In the genomic region with DNA sequence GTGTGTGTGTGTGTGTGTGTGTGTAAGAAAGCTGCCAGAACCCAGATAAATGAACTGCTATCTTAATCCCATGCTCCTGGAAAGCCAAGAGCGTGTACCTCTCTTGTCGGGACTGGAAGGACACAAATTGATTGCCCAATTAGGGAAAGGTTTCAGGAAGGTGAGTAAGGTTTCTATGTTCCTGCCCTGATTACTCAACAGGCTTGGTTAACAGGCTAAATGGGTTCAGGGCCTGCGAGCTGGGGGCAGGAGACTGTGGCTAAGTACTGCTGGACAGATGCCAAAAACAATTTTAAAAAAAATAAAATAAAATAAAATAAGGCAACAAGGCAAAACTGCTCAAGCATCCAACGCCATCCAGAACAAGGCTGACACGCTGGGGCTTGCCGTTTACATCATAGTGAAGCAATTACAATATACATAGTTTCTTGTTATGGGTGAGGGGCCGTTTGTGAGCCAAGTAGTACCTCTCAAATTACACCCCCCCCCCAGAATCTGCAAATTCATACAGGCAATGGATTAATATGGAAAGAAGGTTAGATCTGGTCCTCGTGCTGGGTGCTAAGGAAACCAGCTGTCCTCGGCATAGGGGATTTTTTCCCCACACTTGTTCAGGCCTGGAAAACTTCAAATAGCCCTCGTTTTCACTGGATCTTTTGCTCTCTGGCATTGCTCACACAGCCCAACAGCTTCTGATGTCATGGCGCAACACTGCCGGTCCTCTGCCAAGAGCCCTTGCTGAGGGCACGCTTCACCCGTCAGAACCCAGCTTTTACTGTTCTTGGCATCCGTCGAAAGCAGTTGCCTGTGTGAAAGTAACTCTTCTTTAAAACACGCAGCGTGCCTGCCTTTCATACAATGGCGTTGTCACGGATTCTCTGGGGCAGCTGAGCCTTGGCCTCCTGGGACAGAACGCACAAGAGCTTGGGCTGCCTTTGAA, we compare ENCODE assay signal across 9 mouse cellular contexts.
DNase-seq lines count a peak whose midpoint lies in the region; ATAC-seq lines count a peak whose summit lies in the region.
"Had no signal": no experiment of that assay in that cellular context is flagged by ENCODE, and none has a peak within 500 bp of the region (broad histone marks: within the 10 kb centered on the region; RNA-seq: fewer than 3 reads in every experiment).

No protein-coding gene starts in this region.

- peak overlapping the region; percentile 56; the same call in 1 of the 2 replicates for H3K27ac ChIP-seq in heart, embryonic 15.5 days
- no peak overlapping the region; the same call in 1 of the 2 replicates for H3K27ac ChIP-seq in heart, embryonic 12.5 days (ENCODE audit: poor library complexity, severe bottlenecking)
- H3K27ac ChIP-seq in neural tube, embryonic 13.5 days (replicated peaks) = peak overlapping the region; percentile 52; the same call in 1 of the 2 replicates

- peaks cover 18% of the 10 kb centered on the region for H3K4me1 ChIP-seq in heart, embryonic 15.5 days (replicated peaks)
- H3K4me1 ChIP-seq in heart, embryonic 12.5 days (replicated peaks) = peaks cover 14% of the 10 kb centered on the region; the same call in 1 of the 2 replicates
- H3K4me1 ChIP-seq in neural tube, embryonic 13.5 days (replicated peaks) = peaks cover 8% of the 10 kb centered on the region

- H3K4me2 ChIP-seq in heart, embryonic 15.5 days = no peak overlapping the region
- H3K4me2 ChIP-seq in heart, embryonic 12.5 days = no peak overlapping the region
- H3K4me2 ChIP-seq in neural tube, embryonic 13.5 days = no peak overlapping the region

- no peaks in the 10 kb centered on the region for H3K27me3 ChIP-seq in heart, embryonic 15.5 days
- no peaks in the 10 kb centered on the region for H3K27me3 ChIP-seq in heart, embryonic 12.5 days (replicated peaks)
- no peaks in the 10 kb centered on the region for H3K27me3 ChIP-seq in neural tube, embryonic 13.5 days

- WGBS in heart, embryonic 15.5 days = 57% methylated on average over 21 of the region's 21 CpGs
- 65% methylated on average over 21 of the region's 21 CpGs for WGBS in heart, embryonic 12.5 days
- WGBS in neural tube, embryonic 13.5 days = 38% methylated on average over 21 of the region's 21 CpGs

- H3K9me3 ChIP-seq in heart, embryonic 15.5 days (replicated peaks) = no peaks in the 10 kb centered on the region
- no peaks in the 10 kb centered on the region for H3K9me3 ChIP-seq in heart, embryonic 12.5 days (replicated peaks)
- H3K9me3 ChIP-seq in neural tube, embryonic 13.5 days = no peaks in the 10 kb centered on the region
- H3K9me3 ChIP-seq: megakaryocyte, embryonic 14.5 days had no signal

- 0 out of 2 replicates have a peak, but pooled peaks have one; percentile 24 for ATAC-seq in heart, embryonic 15.5 days (replicated peaks; ENCODE audit: insufficient number of reproducible peaks, insufficient read depth, low FRiP score, low read depth)
- ATAC-seq in heart, embryonic 12.5 days (ENCODE audit: insufficient number of reproducible peaks, low FRiP score) = no peak
- ATAC-seq in neural tube, embryonic 13.5 days (ENCODE audit: low read depth) = peak; percentile 89

- no peak overlapping the region for H3K4me3 ChIP-seq in heart, embryonic 15.5 days
- no peak overlapping the region for H3K4me3 ChIP-seq in heart, embryonic 12.5 days
- no peak overlapping the region for H3K4me3 ChIP-seq in neural tube, embryonic 13.5 days
- H3K4me3 ChIP-seq: megakaryocyte, embryonic 14.5 days had no signal

- no peak overlapping the region for H3K9ac ChIP-seq in heart, embryonic 15.5 days
- H3K9ac ChIP-seq in heart, embryonic 12.5 days = no peak overlapping the region
- no peak overlapping the region for H3K9ac ChIP-seq in neural tube, embryonic 13.5 days

- no peaks in the 10 kb centered on the region for H3K36me3 ChIP-seq in heart, embryonic 15.5 days
- H3K36me3 ChIP-seq in heart, embryonic 12.5 days = no peaks in the 10 kb centered on the region
- no peaks in the 10 kb centered on the region for H3K36me3 ChIP-seq in neural tube, embryonic 13.5 days

- DNase-seq in adrenal gland, postnatal 14 days = peak; percentile 69
- DNase-seq in frontal cortex, postnatal 36 days (ENCODE audit: low spot score in 2 of 2) = peak; percentile 24 to 49
- peak; percentile 50 to 57 for DNase-seq in layer of hippocampus, postnatal 36 days
- DNase-seq in cerebellum, adult 9-11 months = no peak
- DNase-seq in testis, postnatal 14 days (ENCODE audit: low spot score) = no peak

Comparison
In these comparisons a context has a peak if more than half of its experiments do, and no peak if none do; other contexts are left out.
1. DNase-seq: peak in adrenal gland, postnatal 14 days (single experiment), frontal cortex, postnatal 36 days (2 of 2) and layer of hippocampus, postnatal 36 days (2 of 2); none in cerebellum, adult 9-11 months (single experiment) and testis, postnatal 14 days (single experiment).